Mouse (Mus musculus): ENCODE measurements at regions not wholly inside any gene's neighbourhood (a gene's known extent, or its start where the extent isn't known, plus 50 kb on each side); places are given as distances from the start of the nearest gene placed in this dataset.
A peak's percentile ranks its signal among the peaks of the same experiment; 100 is the strongest.

GRCm38 (mm10) chr2:30525295-30525694, 51.3 kb upstream of the Ier5l start:
- no peak for DNase-seq (ENCODE audit: low read depth)

GRCm38 (mm10) chr2:30525831-30526230, 51.8 kb upstream of the Ier5l start:
- no peak for DNase-seq (ENCODE audit: low read depth)

GRCm38 (mm10) chr2:30527495-30527894, 53.5 kb upstream of the Ier5l start:
- DNase-seq (ENCODE audit: low read depth), result peak; percentile 40

- DNase-seq (ENCODE audit: low read depth), result no peak
Measured at GRCm38 (mm10) chr2:30532948-30533347, 58.9 kb upstream of the Ier5l start.

- DNase-seq (ENCODE audit: low read depth), result no peak
Measured at GRCm38 (mm10) chr2:30533367-30533766, 59.3 kb upstream of the Ier5l start.

GRCm38 (mm10) chr2:30534485-30534884, 60.4 kb upstream of the Cstad start:
- no peak for DNase-seq (ENCODE audit: low read depth)

GRCm38 (mm10) chr2:30539305-30539704, 55.5 kb upstream of the Cstad start:
- no peak for DNase-seq (ENCODE audit: low read depth)

- DNase-seq (ENCODE audit: low read depth), result no peak
Measured at GRCm38 (mm10) chr2:30541541-30541940, 53.3 kb upstream of the Cstad start.

- DNase-seq (ENCODE audit: low read depth), result no peak
Measured at GRCm38 (mm10) chr2:30544782-30545435, 49.9 kb upstream of the Cstad start.

Data from 416B (cell line).